Mouse (Mus musculus): ENCODE results near the gene Gfod1. TPM values are rescaled to one million over a fixed set of nuclear protein-coding genes. Genes with fewer than 3 reads are reported as not detected.

Gfod1 gene
- polyA plus RNA-seq, 1 experiment from 2014 or later = 0.66 TPM

- no peak for DNase-seq (ENCODE audit: low spot score)
- Histone ChIP-seq H3K27me3 (ENCODE audit: control insufficient read depth, insufficient read depth, low read length) (no peaks in the 10 kb centered on the region), H3K4me3 (ENCODE audit: low read depth, low read length) (no peak overlapping the region), H3K27ac (ENCODE audit: low read depth, low read length) (no peak overlapping the region), H3K9me3 (ENCODE audit: control insufficient read depth, low read length) (no peaks in the 10 kb centered on the region), H3K4me2 (ENCODE audit: low read depth) (no peak overlapping the region), H3K9ac (ENCODE audit: low read length) (no peak overlapping the region), H3K4me1 (ENCODE audit: control insufficient read depth, insufficient read depth, low read length) (no peaks in the 10 kb centered on the region), H3K36me3 (ENCODE audit: control insufficient read depth, insufficient read depth, low read length) (no peaks in the 10 kb centered on the region)
- WGBS = 87% methylated on average over 13 of the region's 13 CpGs
- ATAC-seq (ENCODE audit: insufficient read depth, low FRiP score, low TSS enrichment) = no peak
These were observed 31.5 kb downstream of the Gfod1 start for GRCm38 (mm10) chr13:43272303-43273135.

- no peaks in the 10 kb centered on the region for H3K27me3 ChIP-seq (ENCODE audit: control insufficient read depth, insufficient read depth, low read length)
- H3K9me3 ChIP-seq (ENCODE audit: control insufficient read depth, low read length) = no peaks in the 10 kb centered on the region
- no peaks in the 10 kb centered on the region for H3K4me1 ChIP-seq (ENCODE audit: control insufficient read depth, insufficient read depth, low read length)
- no peak for ATAC-seq (ENCODE audit: insufficient read depth, low FRiP score, low TSS enrichment)
- H3K4me3 ChIP-seq (ENCODE audit: low read depth, low read length) = no peak overlapping the region
- no peaks in the 10 kb centered on the region for H3K36me3 ChIP-seq (ENCODE audit: control insufficient read depth, insufficient read depth, low read length)
- no peak overlapping the region for H3K4me2 ChIP-seq (ENCODE audit: low read depth)
- no peak for DNase-seq (ENCODE audit: low spot score)
- H3K9ac ChIP-seq (ENCODE audit: low read length) = no peak overlapping the region
- no peak overlapping the region for H3K27ac ChIP-seq (ENCODE audit: low read depth, low read length)
- 89% methylated on average over 9 of the region's 9 CpGs for WGBS
These were observed 32.5 kb downstream of the Gfod1 start for GRCm38 (mm10) chr13:43271481-43271880.

GRCm38 (mm10) chr13:43270220-43270597 lies 33.8 kb downstream of the Gfod1 start:
- no peak overlapping the region for H3K27ac ChIP-seq (ENCODE audit: low read depth, low read length)
- DNase-seq (ENCODE audit: low spot score) = no peak
- no peak overlapping the region for H3K4me2 ChIP-seq (ENCODE audit: low read depth)
- no peak for ATAC-seq (ENCODE audit: insufficient read depth, low FRiP score, low TSS enrichment)
- no peaks in the 10 kb centered on the region for H3K27me3 ChIP-seq (ENCODE audit: control insufficient read depth, insufficient read depth, low read length)
- H3K9me3 ChIP-seq (ENCODE audit: control insufficient read depth, low read length) = no peaks in the 10 kb centered on the region
- H3K9ac ChIP-seq (ENCODE audit: low read length) = no peak overlapping the region
- 78% methylated on average over 10 of the region's 10 CpGs for WGBS
- no peaks in the 10 kb centered on the region for H3K4me1 ChIP-seq (ENCODE audit: control insufficient read depth, insufficient read depth, low read length)
- H3K36me3 ChIP-seq (ENCODE audit: control insufficient read depth, insufficient read depth, low read length) = no peaks in the 10 kb centered on the region
- H3K4me3 ChIP-seq (ENCODE audit: low read depth, low read length) = no peak overlapping the region

GRCm38 (mm10) chr13:43269460-43270219 lies 34.3 kb downstream of the Gfod1 start:
- Histone ChIP-seq H3K4me1 (ENCODE audit: control insufficient read depth, insufficient read depth, low read length) (no peaks in the 10 kb centered on the region), H3K4me2 (ENCODE audit: low read depth) (no peak overlapping the region), H3K36me3 (ENCODE audit: control insufficient read depth, insufficient read depth, low read length) (no peaks in the 10 kb centered on the region), H3K9me3 (ENCODE audit: control insufficient read depth, low read length) (no peaks in the 10 kb centered on the region), H3K9ac (ENCODE audit: low read length) (no peak overlapping the region), H3K4me3 (ENCODE audit: low read depth, low read length) (no peak overlapping the region), H3K27me3 (ENCODE audit: control insufficient read depth, insufficient read depth, low read length) (no peaks in the 10 kb centered on the region), H3K27ac (ENCODE audit: low read depth, low read length) (no peak overlapping the region)
- 55% methylated on average over 4 of the region's 4 CpGs for WGBS
- DNase-seq (ENCODE audit: low spot score) (peak; percentile 28), ATAC-seq (ENCODE audit: insufficient read depth, low FRiP score, low TSS enrichment) (no peak)

GRCm38 (mm10) chr13:43268539-43269327 lies 35.2 kb downstream of the Gfod1 start:
- Histone ChIP-seq H3K4me1 (ENCODE audit: control insufficient read depth, insufficient read depth, low read length) (no peaks in the 10 kb centered on the region), H3K27ac (ENCODE audit: low read depth, low read length) (no peak overlapping the region), H3K4me2 (ENCODE audit: low read depth) (no peak overlapping the region), H3K4me3 (ENCODE audit: low read depth, low read length) (no peak overlapping the region), H3K36me3 (ENCODE audit: control insufficient read depth, insufficient read depth, low read length) (no peaks in the 10 kb centered on the region), H3K9ac (ENCODE audit: low read length) (no peak overlapping the region), H3K9me3 (ENCODE audit: control insufficient read depth, low read length) (no peaks in the 10 kb centered on the region), H3K27me3 (ENCODE audit: control insufficient read depth, insufficient read depth, low read length) (no peaks in the 10 kb centered on the region)
- WGBS = 59% methylated on average over 12 of the region's 12 CpGs
- ATAC-seq (ENCODE audit: insufficient read depth, low FRiP score, low TSS enrichment) (no peak), DNase-seq (ENCODE audit: low spot score) (no peak)

- ATAC-seq (ENCODE audit: insufficient read depth, low FRiP score, low TSS enrichment) (no peak), DNase-seq (ENCODE audit: low spot score) (no peak)
- no peaks in the 10 kb centered on the region for H3K36me3 ChIP-seq (ENCODE audit: control insufficient read depth, insufficient read depth, low read length)
- WGBS = 88% methylated on average over 2 of the region's 2 CpGs
- no peak overlapping the region for H3K4me2 ChIP-seq (ENCODE audit: low read depth)
- H3K27me3 ChIP-seq (ENCODE audit: control insufficient read depth, insufficient read depth, low read length) = no peaks in the 10 kb centered on the region
- no peak overlapping the region for H3K4me3 ChIP-seq (ENCODE audit: low read depth, low read length)
- no peak overlapping the region for H3K27ac ChIP-seq (ENCODE audit: low read depth, low read length)
- H3K9me3 ChIP-seq (ENCODE audit: control insufficient read depth, low read length) = no peaks in the 10 kb centered on the region
- H3K9ac ChIP-seq (ENCODE audit: low read length) = no peak overlapping the region
- no peaks in the 10 kb centered on the region for H3K4me1 ChIP-seq (ENCODE audit: control insufficient read depth, insufficient read depth, low read length)
These were observed 36.1 kb downstream of the Gfod1 start for GRCm38 (mm10) chr13:43267902-43268301.

GRCm38 (mm10) chr13:43267216-43267615 lies 36.8 kb downstream of the Gfod1 start:
- H3K27ac ChIP-seq (ENCODE audit: low read depth, low read length) = no peak overlapping the region
- ATAC-seq (ENCODE audit: insufficient read depth, low FRiP score, low TSS enrichment) (no peak), DNase-seq (ENCODE audit: low spot score) (no peak)
- H3K4me3 ChIP-seq (ENCODE audit: low read depth, low read length) = no peak overlapping the region
- no peak overlapping the region for H3K4me2 ChIP-seq (ENCODE audit: low read depth)
- H3K36me3 ChIP-seq (ENCODE audit: control insufficient read depth, insufficient read depth, low read length) = no peaks in the 10 kb centered on the region
- no peaks in the 10 kb centered on the region for H3K9me3 ChIP-seq (ENCODE audit: control insufficient read depth, low read length)
- 89% methylated on average over 3 of the region's 3 CpGs for WGBS
- H3K27me3 ChIP-seq (ENCODE audit: control insufficient read depth, insufficient read depth, low read length) = no peaks in the 10 kb centered on the region
- no peak overlapping the region for H3K9ac ChIP-seq (ENCODE audit: low read length)
- no peaks in the 10 kb centered on the region for H3K4me1 ChIP-seq (ENCODE audit: control insufficient read depth, insufficient read depth, low read length)

GRCm38 (mm10) chr13:43266333-43266732 lies 37.6 kb downstream of the Gfod1 start:
- Histone ChIP-seq H3K4me2 (ENCODE audit: low read depth) (no peak overlapping the region), H3K27me3 (ENCODE audit: control insufficient read depth, insufficient read depth, low read length) (no peaks in the 10 kb centered on the region), H3K9me3 (ENCODE audit: control insufficient read depth, low read length) (no peaks in the 10 kb centered on the region)

More at GRCm38 (mm10) chr13:43266333-43266732, 37.6 kb downstream of the Gfod1 start:
- Histone ChIP-seq H3K9ac (ENCODE audit: low read length) (no peak overlapping the region), H3K36me3 (ENCODE audit: control insufficient read depth, insufficient read depth, low read length) (no peaks in the 10 kb centered on the region), H3K4me1 (ENCODE audit: control insufficient read depth, insufficient read depth, low read length) (no peaks in the 10 kb centered on the region), H3K27ac (ENCODE audit: low read depth, low read length) (no peak overlapping the region), H3K4me3 (ENCODE audit: low read depth, low read length) (no peak overlapping the region)
- ATAC-seq (ENCODE audit: insufficient read depth, low FRiP score, low TSS enrichment) (no peak), DNase-seq (ENCODE audit: low spot score) (no peak)
- 93% methylated on average over 10 of the region's 10 CpGs for WGBS

All from neural tube, embryonic 11.5 days (tissue).